Mouse (Mus musculus): ENCODE data around the gene Nip7. TPM values are rescaled to one million over a fixed set of nuclear protein-coding genes. Genes with fewer than 3 reads are reported as not detected.
"Not testable (repeated sequence)": the region's sequence is repeated elsewhere in the genome, so short reads cannot be mapped to it uniquely, and the experiment has no call there.

Gene Nip7
- polyA plus RNA-seq, 1 experiment from 2014 or later, result 49.5 TPM

DNA sequence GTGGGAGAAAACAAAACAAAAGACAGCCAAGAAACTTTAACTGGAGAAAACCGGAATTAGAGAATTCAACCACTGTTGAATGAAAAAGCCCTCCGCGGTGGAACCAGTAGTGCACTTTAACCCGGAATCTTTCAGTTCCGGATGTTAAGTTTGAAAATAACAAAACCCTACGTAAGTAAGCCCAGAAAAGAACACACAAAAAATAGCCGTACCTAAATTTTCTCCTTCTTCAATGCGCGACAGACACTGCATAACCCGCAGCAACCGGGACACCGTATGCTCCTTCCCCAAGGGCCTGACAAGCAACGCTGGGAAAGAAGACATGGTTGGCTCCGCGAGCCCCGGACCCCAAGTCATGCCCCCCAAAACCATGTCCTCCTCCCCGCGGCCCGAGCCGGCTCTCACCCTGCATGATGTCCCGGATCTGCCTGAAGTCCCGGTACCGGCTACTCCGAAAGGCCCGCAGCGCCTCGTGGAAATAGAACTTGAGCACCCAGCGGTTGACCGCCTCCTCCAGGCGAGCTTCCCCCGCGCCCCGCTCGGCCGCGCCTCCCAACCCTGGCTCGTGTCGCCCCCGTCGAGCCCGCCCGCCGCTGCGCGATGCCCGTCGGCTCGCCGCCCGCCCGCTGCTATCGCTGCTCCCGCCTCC, 39.2 kb downstream of the Nip7 start:
- 1% methylated on average over 49 of the region's 53 CpGs for WGBS
- no peak for DNase-seq (ENCODE audit: low spot score)
- ATAC-seq (ENCODE audit: low FRiP score, low TSS enrichment), result no peak; the same call in 1 of the 2 replicates

DNA sequence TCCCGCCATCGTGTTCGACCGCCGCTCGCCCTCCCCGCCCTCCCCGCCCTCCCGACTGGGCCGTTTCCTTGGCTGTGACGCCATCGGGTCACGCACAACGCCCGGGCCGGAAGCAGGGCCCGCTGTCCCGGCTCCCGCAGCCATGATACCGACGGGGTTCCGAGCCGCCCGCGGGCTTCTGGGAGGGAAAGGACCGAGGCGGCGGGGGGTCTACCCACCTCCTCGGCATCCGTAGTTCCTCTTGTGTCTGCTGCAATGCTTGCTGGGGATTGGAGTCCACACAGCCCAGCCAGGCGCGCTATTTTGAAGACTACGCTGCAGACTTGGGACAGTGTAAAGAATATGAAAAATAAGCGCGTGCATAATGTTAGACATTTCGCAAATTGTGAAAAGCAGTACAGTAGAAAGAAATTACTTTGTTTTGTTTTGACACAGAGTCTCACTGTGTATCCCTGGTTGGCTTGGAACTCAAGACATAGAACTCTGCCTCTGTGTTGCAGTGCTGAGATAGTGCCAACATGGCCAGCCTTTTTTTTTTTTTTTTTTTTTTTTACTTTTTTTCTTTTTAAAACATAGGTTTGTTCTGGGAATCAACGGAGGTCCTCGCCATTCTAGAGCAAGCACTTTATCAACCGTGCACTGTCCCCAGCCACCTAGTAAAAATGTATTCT, 39.8 kb downstream of the Nip7 start, which contains the start of gene Terf2:
Gene Terf2, minus strand, starts transcription at position 182 of the 671 bp plus-strand sequence.
- DNase-seq (ENCODE audit: low spot score), result peak; percentile 95
- Histone ChIP-seq H3K4me2 (replicated peaks; ENCODE audit: low read depth) (peak within 1 kb of the TSS; percentile 62), H3K4me3 (ENCODE audit: low read depth, low read length) (peak within 1 kb of the TSS; percentile 86), H3K36me3 (ENCODE audit: control insufficient read depth, insufficient read depth, low read length) (no peaks in the 10 kb centered on the region), H3K4me1 (replicated peaks; ENCODE audit: control insufficient read depth, insufficient read depth) (no peaks in the 10 kb centered on the region; the same call in 1 of the 2 replicates), H3K27me3 (ENCODE audit: control insufficient read depth, insufficient read depth, low read length) (no peaks in the 10 kb centered on the region), H3K9me3 (ENCODE audit: control insufficient read depth, low read length) (no peaks in the 10 kb centered on the region), H3K9ac (ENCODE audit: low read length) (peak within 1 kb of the TSS; percentile 89), H3K27ac (replicated peaks) (peak within 1 kb of the TSS; percentile 97)
- peak; percentile 96 for ATAC-seq (ENCODE audit: low FRiP score, low TSS enrichment)
- no peak for TF ChIP-seq CTCF (IDR thresholded peaks at IDR 0.05; ENCODE audit: low read depth)
- TF ChIP-seq EP300 (optimal IDR thresholded peaks at IDR 0.05), result no peak
- WGBS, result 6% methylated on average over 27 of the region's 39 CpGs

More for the DNA sequence above, 39.2 kb downstream of the Nip7 start:
- H3K4me1 ChIP-seq (replicated peaks; ENCODE audit: control insufficient read depth, insufficient read depth), result no peaks in the 10 kb centered on the region; the same call in 1 of the 2 replicates
- TF ChIP-seq CTCF (IDR thresholded peaks at IDR 0.05; ENCODE audit: low read depth) (no peak), EP300 (optimal IDR thresholded peaks at IDR 0.05) (no peak)
- H3K4me3 ChIP-seq (ENCODE audit: low read depth, low read length), result peak overlapping the region; percentile 86
- H3K36me3 ChIP-seq (ENCODE audit: control insufficient read depth, insufficient read depth, low read length), result no peaks in the 10 kb centered on the region
- H3K4me2 ChIP-seq (replicated peaks; ENCODE audit: low read depth), result peak overlapping the region; percentile 62
- H3K9me3 ChIP-seq (ENCODE audit: control insufficient read depth, low read length), result no peaks in the 10 kb centered on the region
- peak overlapping the region; percentile 97 for H3K27ac ChIP-seq (replicated peaks)
- peak overlapping the region; percentile 89 for H3K9ac ChIP-seq (ENCODE audit: low read length)
- H3K27me3 ChIP-seq (ENCODE audit: control insufficient read depth, insufficient read depth, low read length), result no peaks in the 10 kb centered on the region

DNA sequence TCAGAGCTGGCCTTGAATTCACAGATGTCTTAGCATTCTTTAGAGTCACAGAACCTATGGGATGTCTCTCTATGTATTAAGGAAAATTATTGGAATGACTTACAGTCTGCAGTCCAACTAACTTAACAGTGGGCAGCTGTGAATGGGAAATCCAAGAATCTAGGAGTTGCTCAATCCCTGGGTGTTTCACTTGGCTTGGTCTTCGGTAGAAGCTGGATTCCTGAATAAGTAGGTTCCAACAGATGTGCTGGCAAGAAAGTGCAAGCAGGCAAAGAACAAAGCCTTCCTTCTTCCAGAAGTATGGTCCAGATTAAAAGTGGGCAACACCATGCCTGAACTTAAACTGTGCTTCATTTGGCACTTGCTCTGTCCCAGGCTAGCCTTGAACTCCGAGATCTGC, 44.0 kb downstream of the Nip7 start:
- WGBS, result 64% methylated on average over 2 of the region's 2 CpGs
- Histone ChIP-seq H3K27ac (replicated peaks) (no peak overlapping the region), H3K4me3 (ENCODE audit: low read depth, low read length) (no peak overlapping the region), H3K9ac (ENCODE audit: low read length) (no peak overlapping the region), H3K4me2 (replicated peaks; ENCODE audit: low read depth) (no peak overlapping the region), H3K4me1 (replicated peaks; ENCODE audit: control insufficient read depth, insufficient read depth) (no peaks in the 10 kb centered on the region), H3K36me3 (ENCODE audit: control insufficient read depth, insufficient read depth, low read length) (no peaks in the 10 kb centered on the region), H3K27me3 (ENCODE audit: control insufficient read depth, insufficient read depth, low read length) (no peaks in the 10 kb centered on the region), H3K9me3 (ENCODE audit: control insufficient read depth, low read length) (no peaks in the 10 kb centered on the region)
- ATAC-seq (ENCODE audit: low FRiP score, low TSS enrichment) (no peak), DNase-seq (ENCODE audit: low spot score) (no peak)
- TF ChIP-seq CTCF (IDR thresholded peaks at IDR 0.05; ENCODE audit: low read depth) (no peak), EP300 (optimal IDR thresholded peaks at IDR 0.05) (no peak)

DNA sequence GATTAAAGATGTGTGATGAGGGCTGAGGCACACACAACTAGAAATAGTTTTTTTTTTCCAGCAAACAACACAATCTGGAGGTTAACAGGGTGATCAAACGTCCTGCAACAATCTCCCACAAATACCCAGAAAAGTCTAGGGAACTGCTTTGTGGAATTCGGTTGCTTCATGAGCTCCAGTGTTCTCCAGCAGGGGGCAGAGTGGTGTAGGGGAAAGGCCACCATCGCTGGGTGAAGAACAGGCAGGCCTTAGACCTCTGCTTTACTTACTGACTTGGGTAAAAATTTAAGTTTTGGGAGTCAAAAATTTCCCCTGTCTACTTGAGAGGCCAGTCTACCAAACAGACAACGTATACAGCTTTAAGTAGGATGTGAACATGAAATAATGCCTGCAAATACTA, 47.9 kb downstream of the Nip7 start:
- DNase-seq (ENCODE audit: low spot score) (peak; percentile 82), ATAC-seq (ENCODE audit: low FRiP score, low TSS enrichment) (peak; percentile 40; the same call in 1 of the 2 replicates)
- no peaks in the 10 kb centered on the region for H3K9me3 ChIP-seq (ENCODE audit: control insufficient read depth, low read length)
- H3K36me3 ChIP-seq (ENCODE audit: control insufficient read depth, insufficient read depth, low read length), result no peaks in the 10 kb centered on the region
- no peak overlapping the region for H3K4me3 ChIP-seq (ENCODE audit: low read depth, low read length)
- TF ChIP-seq EP300 (optimal IDR thresholded peaks at IDR 0.05) (no peak), CTCF (IDR thresholded peaks at IDR 0.05; ENCODE audit: low read depth) (peak; percentile 90)
- H3K27me3 ChIP-seq (ENCODE audit: control insufficient read depth, insufficient read depth, low read length), result no peaks in the 10 kb centered on the region
- WGBS, result 11% methylated on average over 4 of the region's 4 CpGs
- no peaks in the 10 kb centered on the region for H3K4me1 ChIP-seq (replicated peaks; ENCODE audit: control insufficient read depth, insufficient read depth)
- no peak overlapping the region for H3K9ac ChIP-seq (ENCODE audit: low read length)
- no peak overlapping the region for H3K4me2 ChIP-seq (replicated peaks; ENCODE audit: low read depth)
- H3K27ac ChIP-seq (replicated peaks), result no peak overlapping the region

DNA sequence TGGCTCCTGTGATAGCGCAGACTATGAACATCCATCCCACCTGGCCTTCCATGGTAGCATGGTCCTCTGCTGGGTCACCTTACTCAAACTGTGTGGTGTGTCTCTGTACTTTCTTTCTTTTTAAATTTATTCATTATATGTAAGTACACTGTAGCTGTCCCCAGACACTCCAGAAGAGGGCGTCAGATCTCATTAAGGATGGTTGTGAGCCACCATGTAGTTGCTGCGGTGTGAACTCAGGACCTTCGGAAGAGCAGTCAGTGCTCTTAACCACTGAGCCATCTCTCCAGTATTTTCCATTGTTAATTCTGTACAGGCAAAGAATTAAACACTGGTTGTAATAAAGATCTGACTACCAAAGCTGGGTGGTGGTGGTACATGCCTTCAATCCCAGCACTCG, 51.4 kb downstream of the Nip7 start:
- H3K4me2 ChIP-seq (replicated peaks; ENCODE audit: low read depth); H3K36me3 ChIP-seq (ENCODE audit: control insufficient read depth, insufficient read depth, low read length); H3K4me3 ChIP-seq (ENCODE audit: low read depth, low read length); H3K27me3 ChIP-seq (ENCODE audit: control insufficient read depth, insufficient read depth, low read length); H3K27ac ChIP-seq (replicated peaks); H3K9ac ChIP-seq (ENCODE audit: low read length); ATAC-seq (ENCODE audit: low FRiP score, low TSS enrichment); H3K4me1 ChIP-seq (replicated peaks; ENCODE audit: control insufficient read depth, insufficient read depth); DNase-seq (ENCODE audit: low spot score); H3K9me3 ChIP-seq (ENCODE audit: control insufficient read depth, low read length): not testable (repeated sequence)
- 94% methylated on average over 5 of the region's 5 CpGs for WGBS
